Mouse (Mus musculus) right cerebral cortex, postnatal 36 days (tissue): ENCODE results near the gene Fndc3b.
A peak's percentile ranks its signal among the peaks of the same experiment; 100 is the strongest.

Source experiments
- DNase-seq, 2 experiments: peaks; one replicate each; pipeline ENCODE4 v3.0.0; 2022; ENCODE audit warnings: low spot score in 2 of 2, mixed read lengths in 1 of 2

The Fndc3b gene

DNA sequence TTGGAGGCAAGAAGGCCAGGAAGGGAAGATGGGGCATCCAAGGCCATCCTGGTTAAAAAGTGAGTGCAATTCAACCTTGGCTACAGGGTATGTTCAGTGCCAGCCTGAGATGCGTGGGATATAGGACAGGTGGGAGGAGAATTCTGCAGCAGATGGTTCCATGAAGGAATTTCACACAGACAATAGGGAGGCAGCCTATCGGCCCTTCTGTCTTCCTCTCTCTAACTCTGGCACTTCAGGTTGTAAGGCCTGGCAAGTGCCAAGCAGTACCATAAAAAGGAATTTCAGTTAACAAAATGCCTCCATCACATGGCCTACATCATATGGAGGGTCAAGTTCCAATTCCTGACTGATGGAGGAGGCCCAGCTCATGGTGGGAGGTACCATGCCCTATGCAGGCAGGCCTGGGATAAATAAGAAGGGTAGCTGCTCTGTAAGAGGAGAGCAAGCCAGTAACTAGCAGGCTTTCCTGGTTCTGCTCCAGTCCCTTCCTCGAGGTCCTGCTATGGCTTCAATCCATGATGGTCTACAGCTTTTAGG, 155.6 kb downstream of the Fndc3b start:
- peak in 1 of 2 experiments; percentile 18 for DNase-seq

DNA sequence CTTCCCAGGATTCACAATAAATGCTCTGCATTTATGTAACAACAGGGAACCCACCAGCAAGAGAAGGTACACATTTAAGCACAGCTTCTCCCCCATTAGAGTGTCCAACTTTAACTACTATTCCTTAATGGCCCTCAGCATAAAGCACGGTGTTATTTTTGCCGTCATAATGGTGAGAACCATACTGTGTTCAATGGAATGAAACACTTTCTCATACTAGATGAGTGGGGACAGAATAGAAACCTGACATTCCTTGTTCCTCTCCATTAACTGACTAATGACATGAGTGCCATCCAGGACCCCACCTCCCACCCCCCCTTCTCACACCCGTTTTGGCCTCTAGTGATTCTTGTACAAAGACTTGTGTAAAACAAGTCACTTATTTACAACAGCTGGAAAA, 156.8 kb downstream of the Fndc3b start:
- no peak for DNase-seq

GRCm38 (mm10) chr3:27553781-27554180, 157.3 kb downstream of the Fndc3b start:
- no peak for DNase-seq

DNA sequence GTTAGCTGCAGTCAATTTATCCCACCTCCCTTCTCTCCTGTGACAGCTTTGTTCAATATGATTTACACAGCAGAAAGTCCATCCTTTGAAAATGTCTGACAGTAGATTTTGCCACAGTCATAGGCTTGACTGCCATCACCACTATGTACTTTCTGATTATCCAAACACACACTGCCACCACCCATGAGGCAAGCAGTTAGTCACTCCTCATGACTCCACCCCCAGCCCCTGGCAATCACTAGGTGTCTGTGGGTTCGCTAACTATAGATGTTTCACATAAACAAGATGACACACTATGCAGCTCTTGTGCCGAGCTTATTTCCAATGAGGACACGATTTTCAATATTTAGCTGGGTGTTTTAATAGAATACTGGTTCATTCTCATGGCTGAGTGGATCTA, 160.1 kb downstream of the Fndc3b start:
- DNase-seq, result peak in 1 of 2 experiments; percentile 18

GRCm38 (mm10) chr3:27550409-27550808, 160.7 kb downstream of the Fndc3b start:
- DNase-seq, result no peak

- no peak for DNase-seq
Measured at GRCm38 (mm10) chr3:27545651-27546050, 165.5 kb downstream of the Fndc3b start.

GRCm38 (mm10) chr3:27544061-27544460, 167.0 kb downstream of the Fndc3b start:
- DNase-seq, result no peak

DNA sequence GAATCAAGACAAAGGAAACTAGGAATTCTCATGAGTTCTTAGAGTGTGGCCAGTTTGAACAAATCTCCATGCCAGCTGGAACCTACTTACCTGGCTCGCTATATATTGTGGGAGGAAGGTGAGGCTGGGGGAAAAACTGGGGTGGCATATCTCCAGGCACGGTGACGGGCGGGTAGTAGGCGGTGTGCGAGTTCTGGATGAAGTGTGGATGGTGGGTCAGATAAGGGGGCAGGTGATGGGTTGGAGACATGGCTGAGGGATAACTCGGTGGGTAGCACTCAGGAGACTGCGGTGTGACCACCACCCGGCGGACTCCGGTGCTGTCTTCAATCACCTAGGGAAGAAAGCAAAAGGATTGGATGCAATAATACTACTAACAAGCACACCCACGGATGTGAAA, 169.3 kb downstream of the Fndc3b start:
- DNase-seq, result no peak

DNA sequence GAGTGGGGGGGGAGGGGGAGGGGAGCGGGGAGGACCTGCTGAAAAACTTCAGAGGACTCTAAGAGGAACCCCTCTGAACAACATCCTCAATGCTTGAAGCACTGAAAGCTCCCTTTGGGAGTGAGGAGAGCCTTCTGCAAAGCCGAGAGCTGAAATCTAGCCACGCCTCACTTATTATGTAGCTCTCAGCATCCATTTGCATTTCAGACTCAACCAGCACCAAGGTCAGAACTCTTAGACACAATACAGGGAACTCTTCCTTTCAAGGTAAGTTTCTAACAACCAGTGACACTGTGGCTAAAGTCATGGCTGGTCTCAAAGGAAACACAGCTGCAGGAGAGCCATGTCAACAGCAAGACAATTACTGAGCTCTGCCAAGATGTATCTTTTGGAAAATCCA, 169.9 kb downstream of the Fndc3b start:
- DNase-seq, result no peak

- no peak for DNase-seq
Measured at GRCm38 (mm10) chr3:27534208-27534607, 176.9 kb downstream of the Fndc3b start.

GRCm38 (mm10) chr3:27533721-27534120, 177.4 kb downstream of the Fndc3b start:
- no peak for DNase-seq

DNA sequence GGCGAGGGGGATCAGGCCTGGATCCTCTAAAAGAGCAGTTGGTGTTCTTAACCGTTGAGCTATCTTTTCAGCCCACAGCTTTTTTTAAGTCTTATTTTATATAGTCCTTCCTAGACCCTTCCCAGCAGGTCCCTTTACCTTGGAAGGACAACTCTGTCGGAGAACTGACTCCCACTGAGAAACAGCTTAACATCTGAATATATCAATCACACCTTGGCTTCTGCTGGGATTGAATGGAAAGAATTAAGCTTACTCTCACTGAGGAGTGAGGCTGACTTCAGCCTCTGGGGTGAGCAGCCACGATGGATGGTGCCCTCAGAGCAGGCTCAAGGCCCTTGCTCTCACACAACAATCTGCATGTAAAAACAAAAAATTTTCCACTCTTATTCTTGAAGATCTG, 179.1 kb downstream of the Fndc3b start:
- DNase-seq, result no peak

DNA sequence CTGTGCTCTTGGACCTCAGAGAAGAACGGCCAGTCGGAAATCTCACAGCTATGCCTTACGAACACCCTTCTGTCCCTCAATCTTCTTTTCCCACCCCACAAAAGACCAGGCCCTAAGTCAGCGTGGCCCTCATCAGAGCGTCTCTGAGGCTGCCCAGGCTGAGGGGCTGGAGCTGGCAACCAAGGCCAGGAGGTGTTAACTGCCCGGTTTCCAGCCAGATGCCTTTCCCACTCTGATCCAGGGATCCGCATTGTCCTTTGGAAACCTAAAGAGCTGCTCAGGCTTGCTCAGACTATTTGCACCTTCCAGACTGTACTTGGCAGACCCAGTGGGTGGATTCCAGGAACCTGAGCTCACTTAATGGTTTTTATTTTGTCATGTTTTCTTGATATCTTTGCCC, 180.7 kb downstream of the Fndc3b start:
- DNase-seq, result no peak

DNA sequence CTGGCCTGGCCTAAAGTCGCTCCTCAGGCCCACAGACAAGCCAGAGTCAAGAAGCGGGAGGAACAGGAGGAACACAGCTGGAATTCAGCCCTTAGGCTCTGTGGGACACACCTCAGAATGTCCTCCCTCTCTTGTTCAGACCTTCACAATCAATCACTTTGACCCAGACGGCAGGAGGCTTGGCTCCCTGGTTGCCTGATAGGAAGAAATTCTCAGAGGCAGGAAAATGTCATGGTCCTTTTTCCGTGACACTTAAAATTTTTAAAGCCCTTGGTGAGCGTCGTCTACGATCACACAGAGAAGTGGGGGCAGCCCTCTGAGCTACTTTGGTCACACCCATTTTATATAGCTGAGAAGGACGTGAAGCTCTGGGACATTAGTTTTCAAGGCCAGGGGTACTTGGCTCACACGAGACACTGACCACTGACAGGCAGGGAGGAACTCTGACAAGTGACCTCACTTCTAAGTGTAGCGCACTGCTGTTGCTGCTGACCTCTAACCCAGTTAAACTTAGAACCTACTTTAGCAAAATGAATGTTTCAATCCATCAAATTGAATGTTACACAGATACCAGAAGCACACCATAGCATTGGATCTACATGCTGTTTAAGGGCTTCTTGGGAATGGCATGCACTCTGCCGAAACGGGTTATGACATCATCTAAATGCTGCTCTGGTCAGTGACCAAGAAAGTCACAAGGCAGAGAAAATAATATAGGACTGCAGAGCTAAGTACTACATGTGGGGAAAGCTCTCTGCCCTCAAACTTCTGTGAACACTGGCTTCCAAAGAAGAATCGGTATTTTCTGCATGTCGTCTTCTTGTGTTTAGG, 181.7 kb downstream of the Fndc3b start:
- DNase-seq, result no peak

DNA sequence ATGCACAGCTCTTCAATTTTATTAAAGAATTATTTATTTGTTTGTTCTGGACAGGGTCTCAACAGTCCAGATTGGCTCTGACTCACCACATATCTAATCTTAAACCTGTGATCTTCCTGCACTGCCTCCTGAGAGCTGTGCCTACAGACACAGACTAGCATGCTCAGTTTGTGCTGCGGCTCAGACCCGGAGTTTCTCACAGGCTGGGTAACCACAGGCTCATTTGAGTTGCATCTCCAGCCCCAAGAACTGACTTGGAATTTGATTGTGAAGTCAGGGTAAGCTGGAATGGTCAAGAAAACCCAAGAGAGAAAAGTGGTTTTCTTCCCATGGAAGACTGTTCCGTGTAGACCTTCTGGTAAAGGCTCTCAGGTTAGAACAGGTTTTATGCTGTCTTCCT, 184.1 kb downstream of the Fndc3b start:
- no peak for DNase-seq

DNA sequence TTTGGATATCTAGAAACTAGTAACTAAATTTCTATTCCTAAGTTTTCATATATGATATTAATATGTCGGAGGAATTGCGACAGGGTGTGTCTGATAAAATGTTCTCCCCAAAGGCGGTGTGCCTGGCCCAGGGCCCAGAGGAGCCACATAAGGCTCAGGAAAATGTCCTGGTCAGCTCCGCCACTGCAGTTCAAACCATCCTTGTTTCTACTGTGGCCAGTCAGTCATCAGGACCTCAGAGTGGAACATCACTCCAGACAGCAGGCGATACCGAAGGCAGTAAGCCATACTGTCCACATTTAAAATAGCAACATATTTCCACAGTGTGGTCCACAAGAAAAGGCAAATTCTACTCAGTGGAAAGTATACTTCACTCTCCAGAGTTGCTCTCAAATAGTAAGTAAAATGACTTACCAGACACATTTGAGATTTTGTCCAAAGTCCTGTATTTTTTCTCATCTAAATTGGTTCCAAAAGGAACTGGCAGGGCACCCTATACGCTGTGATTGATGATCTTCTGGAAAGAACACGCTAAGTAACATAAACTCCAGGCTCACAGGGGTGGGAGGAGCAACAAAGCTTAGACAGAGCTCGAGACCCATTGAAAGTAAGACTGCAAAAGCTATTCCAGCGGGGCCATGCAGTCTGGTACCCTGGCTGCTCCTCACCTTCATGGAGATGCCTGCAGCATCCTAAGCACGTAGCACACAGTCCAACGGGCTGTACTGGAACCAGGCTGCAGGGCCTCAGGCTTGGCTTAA, 187.8 kb downstream of the Fndc3b start:
- no peak for DNase-seq

DNA sequence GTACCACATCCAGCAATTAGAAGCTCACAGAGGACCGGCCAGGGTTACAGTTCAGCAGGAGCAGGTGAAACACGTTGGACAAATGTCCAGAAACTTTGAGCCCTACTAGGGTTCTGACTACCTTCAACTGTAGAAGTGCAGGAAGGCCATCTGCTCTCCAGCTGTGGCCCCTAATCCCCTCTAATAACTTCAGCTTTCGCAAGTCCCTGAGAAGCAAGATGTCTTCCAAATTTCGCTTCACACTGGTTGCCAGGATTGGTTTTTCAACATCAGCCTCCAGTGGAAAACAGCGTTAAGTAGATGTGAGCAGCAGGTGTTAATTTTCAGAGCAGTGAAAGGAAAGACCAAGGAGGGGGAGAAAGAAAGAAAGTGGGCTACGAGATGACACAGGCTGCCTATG, 190.7 kb downstream of the Fndc3b start:
- DNase-seq, result no peak

- no peak for DNase-seq
Measured at GRCm38 (mm10) chr3:27519481-27519880, 191.6 kb downstream of the Fndc3b start.

- DNase-seq, result no peak
Measured at GRCm38 (mm10) chr3:27518935-27519334, 192.2 kb downstream of the Fndc3b start.

- DNase-seq, result no peak
Measured at GRCm38 (mm10) chr3:27516536-27516935, 194.6 kb downstream of the Fndc3b start.

DNA sequence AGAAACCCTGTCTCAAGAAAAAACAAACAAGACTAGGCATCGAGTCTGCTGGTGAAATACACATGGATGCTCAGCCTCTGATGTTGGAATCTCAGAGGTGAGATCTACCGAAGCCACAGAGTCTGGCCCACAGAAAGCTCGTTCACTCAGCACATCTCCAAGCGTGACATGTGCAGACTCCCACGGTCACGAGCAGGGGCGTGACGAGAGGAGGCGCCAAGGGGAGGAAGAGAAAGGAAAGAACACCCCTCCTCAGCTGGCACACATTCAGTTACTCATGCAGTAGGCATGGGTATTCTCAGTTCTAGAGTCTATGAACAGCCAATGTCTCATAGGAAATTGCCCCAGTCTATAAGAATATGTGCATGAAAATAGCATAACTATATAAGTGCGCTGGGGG, 199.3 kb downstream of the Fndc3b start:
- DNase-seq, result peak in 1 of 2 experiments; percentile 35

DNA sequence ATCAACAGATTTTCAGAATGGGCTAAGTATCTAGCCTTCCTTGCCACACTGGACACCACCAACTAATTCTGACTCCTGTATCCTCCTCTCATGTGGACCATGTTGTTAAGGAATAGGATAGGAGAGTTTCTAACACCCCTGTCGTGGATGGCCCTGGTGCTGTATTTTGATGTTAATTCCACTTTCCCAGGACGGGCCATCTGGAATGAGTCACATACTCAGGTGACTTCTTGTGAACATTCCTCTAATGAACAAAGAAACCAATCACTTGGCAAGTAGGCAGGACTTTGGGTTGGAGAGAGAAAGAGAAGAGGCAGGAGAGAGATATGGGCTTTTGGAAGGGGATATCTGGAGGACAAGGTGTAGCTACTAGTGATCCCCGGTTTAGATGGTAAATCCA, 204.2 kb downstream of the Fndc3b start:
- no peak for DNase-seq

DNA sequence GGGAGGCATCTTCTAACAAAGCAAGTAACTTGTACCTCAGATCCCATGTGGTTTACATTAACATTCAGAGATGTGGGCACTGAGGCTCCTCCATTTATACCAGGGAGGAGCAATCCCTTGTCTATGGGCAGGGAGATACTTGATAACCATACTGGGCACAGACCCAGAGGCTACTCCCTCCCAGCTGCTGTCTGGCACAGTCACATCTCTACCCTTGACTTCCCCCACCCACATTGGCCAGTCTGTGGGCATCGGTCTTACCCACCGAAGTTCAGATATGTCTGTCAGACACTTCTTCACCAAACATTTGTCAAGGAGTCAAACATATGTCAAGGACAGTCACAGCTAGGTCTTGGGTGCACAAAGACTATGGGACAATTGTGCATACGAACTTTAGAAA, 205.5 kb downstream of the Fndc3b start:
- no peak for DNase-seq
